Mouse (Mus musculus) heart, postnatal 0 days (tissue): ENCODE measurements around the gene Rilp. TPM values are rescaled to one million over a fixed set of nuclear protein-coding genes. Genes with fewer than 3 reads are reported as not detected.

Experiments used
- ATAC-seq: fragments of 200-750 bp; cut with Nextera tagmentation; 2 replicates; pipeline ENCODE4 v1.8.0; 2017; ENCODE audit warnings: low read depth, moderate number of reproducible peaks, moderate library complexity; ENCODE audit not compliant: insufficient read depth
- DNase-seq: peaks from one replicate; pipeline ENCODE4 v3.0.0-alpha.2; 2016; ENCODE audit warnings: low spot score
- H3K27ac ChIP-seq: fragments of 300-500 bp; sonication (generic); 2 replicates; pipeline ENCODE4 v1.5.1; 2014; ENCODE audit warnings: low read depth, mild to moderate bottlenecking
- H3K27me3 ChIP-seq: fragments of 300-500 bp; sonication (generic); 2 replicates; pipeline ENCODE4 v1.6.1; 2014; ENCODE audit warnings: low read length, mixed read lengths; ENCODE audit not compliant: control insufficient read depth, insufficient read depth
- H3K36me3 ChIP-seq: fragments of 300-500 bp; sonication (generic); replicated peaks from 2 replicates; pipeline ENCODE4 v1.6.1; 2014; ENCODE audit warnings: low read length, mixed read lengths; ENCODE audit not compliant: control insufficient read depth, insufficient read depth
- H3K4me1 ChIP-seq: fragments of 300-500 bp; sonication (generic); 2 replicates; pipeline ENCODE4 v1.6.1; 2014; ENCODE audit warnings: antibody characterized with exemption; ENCODE audit not compliant: control insufficient read depth, insufficient read depth
- H3K4me2 ChIP-seq: fragments of 300-500 bp; sonication (generic); 2 replicates; pipeline ENCODE4 v1.6.1; 2014; ENCODE audit warnings: low read depth, mild to moderate bottlenecking, low read length, moderate library complexity
- H3K4me3 ChIP-seq: fragments of 300-500 bp; sonication (generic); 2 replicates; pipeline ENCODE4 v1.5.1; 2014; ENCODE audit warnings: low read depth, low read length
- H3K9ac ChIP-seq: fragments of 300-500 bp; sonication (generic); replicated peaks from 2 replicates; pipeline ENCODE4 v1.6.1; 2014; ENCODE audit warnings: low read depth, low read length, mixed read lengths
- H3K9me3 ChIP-seq: fragments of 300-500 bp; sonication (generic); replicated peaks from 2 replicates; pipeline ENCODE4 v1.6.1; 2016; ENCODE audit warnings: low read length; ENCODE audit not compliant: control insufficient read depth
- CTCF ChIP-seq: IDR thresholded peaks from 2 replicates; pipeline ENCODE4 v1.5.1; 2016; ENCODE audit warnings: antibody characterized with exemption, control low read depth, low read depth
- EP300 ChIP-seq: IDR thresholded peaks from 2 replicates; pipeline ENCODE4 v1.6.1; 2016; ENCODE audit warnings: antibody characterized with exemption, low read depth
- WGBS: fragments of 180-500 bp; shearing (Covaris S2); extraction: QIAGEN DNeasy Blood & Tissue Kit; methylation state at CpG from one replicate; pipeline ENCODE4 v1.1.7; 2014; 5-methylcytosine and 5-hydroxymethylcytosine counted together
- polyA plus RNA-seq: library from polyadenylated mRNA; unstranded; fragments of >200 nt; fragmentation: Nextera tagmentation; extraction: Ambion mirVana; gene quantifications from 2 replicates; pipeline ENCODE4 v1.2.1, GENCODE M21; 2015
- total RNA-seq: library from RNA; depleted of rRNA; stranded (reverse); fragments of >200 nt; gene quantifications from 2 replicates; pipeline ENCODE4 v1.2.3, GENCODE M21; 2014; ENCODE audit warnings: low replicate concordance

Gene Rilp
- total and polyA plus RNA-seq, 2 experiments from 2014 or later: 27.1 to 50.8 TPM

DNA sequence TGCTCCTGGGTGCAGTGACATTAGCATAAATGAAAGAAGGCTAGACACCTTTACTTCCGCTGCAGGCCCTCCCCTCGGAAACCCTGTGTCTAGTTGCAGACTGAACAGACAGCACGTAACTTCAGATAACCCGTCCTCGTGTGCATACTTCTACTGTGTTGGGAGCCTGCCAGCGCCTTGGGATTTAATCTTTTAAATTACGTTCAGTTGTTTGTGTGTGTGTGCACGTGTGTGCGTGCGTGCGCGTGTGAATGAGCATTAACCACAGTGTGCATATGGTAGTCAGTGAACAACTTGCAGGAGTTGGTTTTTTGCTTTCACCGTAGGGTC is 29.0 kb downstream of the Rilp start:
- 63% methylated on average over 13 of the region's 13 CpGs for WGBS
- Histone ChIP-seq H3K9ac (no peak overlapping the region), H3K4me2 (no peak overlapping the region), H3K9me3 (no peaks in the 10 kb centered on the region), H3K4me3 (no peak overlapping the region), H3K27me3 (no peaks in the 10 kb centered on the region), H3K27ac (no peak overlapping the region), H3K36me3 (no peaks in the 10 kb centered on the region), H3K4me1 (peaks cover 24% of the 10 kb centered on the region)
- no peak for DNase-seq
- no peak for ATAC-seq
- TF ChIP-seq CTCF (no peak), EP300 (no peak)

DNA sequence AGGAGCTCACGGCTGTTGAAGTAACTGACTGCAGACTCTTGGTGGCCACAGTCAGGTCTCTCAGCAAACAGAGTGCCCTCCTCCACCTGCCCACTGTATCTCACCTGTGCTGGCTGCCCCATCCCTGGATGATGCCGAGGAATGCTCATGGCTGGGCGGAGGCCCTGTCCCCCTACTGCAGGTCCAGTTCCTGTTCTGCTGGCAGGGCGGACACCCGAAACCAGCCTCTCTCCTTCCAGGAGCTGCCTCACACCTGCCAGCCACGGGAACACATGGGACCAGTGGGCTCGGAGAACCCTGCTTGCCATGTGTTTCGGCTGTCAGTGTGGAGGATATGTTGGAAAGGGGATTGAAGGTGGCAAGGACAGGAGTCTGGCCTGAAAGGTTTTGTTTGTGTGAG is 30.3 kb downstream of the Rilp start:
- H3K4me1 ChIP-seq: peaks cover 19% of the 10 kb centered on the region
- H3K27me3 ChIP-seq: no peaks in the 10 kb centered on the region
- ATAC-seq (no peak), DNase-seq (no peak)
- no peak overlapping the region for H3K9ac ChIP-seq
- TF ChIP-seq EP300 (no peak), CTCF (no peak)
- no peaks in the 10 kb centered on the region for H3K9me3 ChIP-seq
- no peaks in the 10 kb centered on the region for H3K36me3 ChIP-seq
- WGBS: 91% methylated on average over 8 of the region's 8 CpGs
- peak overlapping the region; percentile 59; the same call in 1 of the 2 replicates for H3K27ac ChIP-seq
- H3K4me2 ChIP-seq: no peak overlapping the region
- H3K4me3 ChIP-seq: no peak overlapping the region

DNA sequence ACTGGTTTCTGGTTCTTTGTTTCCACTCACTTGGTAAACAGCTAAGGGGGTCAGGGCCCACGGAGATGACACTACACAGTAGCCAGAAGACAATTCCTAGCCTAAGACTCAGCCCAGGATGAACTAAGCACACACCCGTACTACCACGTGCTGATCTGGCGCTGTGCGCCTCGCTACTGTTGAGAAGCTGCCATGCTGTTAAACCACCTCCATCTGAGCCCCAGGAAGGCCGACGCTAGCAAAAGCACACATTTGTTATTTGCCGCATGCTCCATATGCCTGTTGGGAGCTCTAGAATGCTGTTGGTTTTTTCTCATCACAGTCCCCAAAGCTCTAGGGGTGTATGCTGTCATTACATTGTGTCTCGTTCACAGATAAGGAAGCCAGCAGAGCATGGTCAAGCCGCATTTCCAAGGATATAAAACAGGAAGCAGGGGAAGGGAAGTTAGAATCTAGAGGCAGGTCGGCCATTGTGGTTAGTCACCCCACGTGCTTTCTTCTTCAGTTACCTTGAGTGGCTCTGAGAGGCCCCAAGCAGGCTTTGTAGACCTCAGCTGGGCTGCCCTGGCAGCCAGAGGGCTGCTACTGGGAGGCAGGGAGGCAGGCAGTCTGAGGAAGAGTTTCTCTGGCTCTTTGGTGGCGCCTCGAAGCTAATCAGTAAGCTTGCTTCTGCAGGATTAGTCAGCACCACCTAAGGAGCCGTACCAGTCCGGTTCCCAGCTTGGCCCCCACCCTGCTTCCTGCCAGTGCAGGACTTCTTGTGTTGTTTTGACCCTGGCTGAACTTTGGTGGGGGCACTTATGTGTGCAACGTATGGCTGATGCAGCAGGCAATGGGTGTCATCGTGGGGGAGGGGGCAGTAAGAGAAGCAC is 31.1 kb downstream of the Rilp start:
- Histone ChIP-seq H3K36me3 (no peaks in the 10 kb centered on the region), H3K27me3 (no peaks in the 10 kb centered on the region), H3K9ac (no peak overlapping the region), H3K4me3 (no peak overlapping the region), H3K27ac (peak overlapping the region; percentile 59; the same call in 1 of the 2 replicates), H3K4me2 (no peak overlapping the region; the same call in 1 of the 2 replicates), H3K9me3 (no peaks in the 10 kb centered on the region), H3K4me1 (peaks cover 18% of the 10 kb centered on the region)
- DNase-seq (no peak), ATAC-seq (no peak)
- 58% methylated on average over 19 of the region's 19 CpGs for WGBS
- TF ChIP-seq CTCF (no peak), EP300 (no peak)

DNA sequence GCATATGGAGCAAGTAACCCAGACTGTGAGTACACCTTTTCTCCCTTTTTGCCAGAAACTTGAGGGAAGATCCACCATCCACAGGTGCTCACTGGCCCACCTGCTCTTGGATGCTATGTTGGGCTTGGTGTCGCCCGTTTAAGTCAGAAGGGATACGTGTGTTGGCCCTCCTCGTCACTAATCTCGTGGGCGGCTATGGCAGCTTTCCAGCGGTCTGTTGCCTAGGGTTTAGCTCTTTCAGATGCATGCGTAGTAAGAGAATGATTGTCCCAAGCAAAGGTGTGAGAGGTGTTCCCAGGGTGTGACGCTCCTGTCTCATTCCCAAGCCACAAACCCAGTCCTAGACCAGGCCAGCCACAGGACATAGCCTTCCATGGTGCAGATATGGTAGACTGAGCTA is 34.8 kb downstream of the Rilp start:
- Histone ChIP-seq H3K27me3 (no peaks in the 10 kb centered on the region), H3K4me3 (no peak overlapping the region), H3K9ac (no peak overlapping the region), H3K4me1 (peaks cover 9% of the 10 kb centered on the region), H3K9me3 (no peaks in the 10 kb centered on the region), H3K36me3 (no peaks in the 10 kb centered on the region), H3K4me2 (no peak overlapping the region), H3K27ac (no peak overlapping the region)
- ATAC-seq (no peak), DNase-seq (no peak)
- TF ChIP-seq EP300 (no peak), CTCF (no peak)
- 71% methylated on average over 9 of the region's 9 CpGs for WGBS

GRCm38 (mm10) chr11:75546057-75546456 is 36.2 kb downstream of the Rilp start:
- Histone ChIP-seq H3K9me3 (no peaks in the 10 kb centered on the region), H3K4me2 (no peak overlapping the region), H3K27me3 (no peaks in the 10 kb centered on the region), H3K4me3 (no peak overlapping the region), H3K36me3 (no peaks in the 10 kb centered on the region), H3K9ac (no peak overlapping the region), H3K27ac (no peak overlapping the region), H3K4me1 (peaks cover 14% of the 10 kb centered on the region)
- WGBS: 81% methylated on average over 4 of the region's 4 CpGs
- DNase-seq (no peak), ATAC-seq (no peak)
- no peak for TF ChIP-seq CTCF
- no peak for TF ChIP-seq EP300

- TF ChIP-seq EP300: no peak
- no peak for TF ChIP-seq CTCF
- DNase-seq (peak; percentile 51), ATAC-seq (peak; percentile 54; the same call in 1 of the 2 replicates)
- Histone ChIP-seq H3K4me2 (no peak overlapping the region), H3K4me3 (no peak overlapping the region), H3K9me3 (no peaks in the 10 kb centered on the region), H3K27ac (no peak overlapping the region), H3K9ac (0 out of 2 replicates have a peak overlapping the region, but pooled peaks have one; percentile 15), H3K36me3 (no peaks in the 10 kb centered on the region), H3K27me3 (no peaks in the 10 kb centered on the region), H3K4me1 (peaks cover 25% of the 10 kb centered on the region)
- 40% methylated on average over 5 of the region's 5 CpGs for WGBS
Measured at GRCm38 (mm10) chr11:75549658-75550111, 39.8 kb downstream of the Rilp start.
